Mouse (Mus musculus) cortical plate, adult 2 months (tissue): ENCODE data around the gene Fam83c. TPM values are rescaled to one million over a fixed set of nuclear protein-coding genes. Genes with fewer than 3 reads are reported as not detected.

ENCODE experiments used
- H3K27ac ChIP-seq: fragments of 200-500 bp; 2 replicates; pipeline ENCODE4 v1.5.1; 2012; ENCODE audit warnings: low read length, control low read depth, inconsistent platforms; ENCODE audit not compliant: insufficient read depth
- H3K4me1 ChIP-seq: fragments of 200-500 bp; 2 replicates; pipeline ENCODE4 v1.6.1; 2011; ENCODE audit warnings: low read length; ENCODE audit not compliant: control insufficient read depth, insufficient read depth
- H3K4me3 ChIP-seq: fragments of 200-500 bp; 2 replicates; pipeline ENCODE4 v1.5.1; 2011; ENCODE audit warnings: mild to moderate bottlenecking, low read length, control low read depth; ENCODE audit not compliant: insufficient read depth
- CTCF ChIP-seq: fragments of 200-500 bp; IDR thresholded peaks from 2 replicates; pipeline ENCODE4 v1.5.1; 2011; ENCODE audit warnings: mild to moderate bottlenecking, control low read depth, low read length; ENCODE audit not compliant: insufficient read depth; ENCODE audit errors: extremely low read depth
- POLR2A ChIP-seq: fragments of 200-500 bp; IDR thresholded peaks from 2 replicates; pipeline ENCODE4 v1.6.1; 2011; ENCODE audit warnings: mild to moderate bottlenecking, low read length, control low read depth; ENCODE audit not compliant: insufficient read depth; ENCODE audit errors: extremely low read depth
- polyA plus RNA-seq: library from polyadenylated mRNA; depleted of rRNA; stranded (reverse); fragments of >200 nt; gene quantifications from 2 replicates; pipeline ENCODE4 v1.2.3, GENCODE M21; 2012; rRNA removed

Fam83c gene
- not detected in 2 replicates for polyA plus RNA-seq

- H3K27ac ChIP-seq, result no peak within 1 kb of the TSS
- no peak for TF ChIP-seq CTCF
- TF ChIP-seq POLR2A, result no peak
- H3K4me3 ChIP-seq, result no peak within 1 kb of the TSS
These were observed at the start of gene Fam83c for GRCm38 (mm10) chr2:155834732-155835131. Fam83c (minus strand) TSS chr2:155834854.

GRCm38 (mm10) chr2:155882087-155882486 is 47.4 kb upstream of the Fam83c start:
- Histone ChIP-seq H3K27ac (no peak overlapping the region), H3K4me1 (no peaks in the 10 kb centered on the region), H3K4me3 (no peak overlapping the region)
- TF ChIP-seq POLR2A (no peak), CTCF (no peak)

More at GRCm38 (mm10) chr2:155834732-155835131, at the start of gene Fam83c:
- H3K4me1 ChIP-seq, result no peaks in the 10 kb centered on the region

- no peaks in the 10 kb centered on the region for H3K4me1 ChIP-seq
- no peak overlapping the region for H3K4me3 ChIP-seq
- H3K27ac ChIP-seq, result no peak overlapping the region
- no peak for TF ChIP-seq POLR2A
- no peak for TF ChIP-seq CTCF
These were observed 44.6 kb upstream of the Fam83c start for GRCm38 (mm10) chr2:155878964-155879876.

GRCm38 (mm10) chr2:155873636-155874035 is 39.0 kb upstream of the Fam83c start:
- no peak overlapping the region for H3K4me3 ChIP-seq
- peaks cover 4% of the 10 kb centered on the region; the same call in 1 of the 2 replicates for H3K4me1 ChIP-seq
- no peak overlapping the region for H3K27ac ChIP-seq
- TF ChIP-seq CTCF (no peak), POLR2A (no peak)

- Histone ChIP-seq H3K27ac (no peak overlapping the region), H3K4me3 (no peak overlapping the region), H3K4me1 (peaks cover 4% of the 10 kb centered on the region; the same call in 1 of the 2 replicates)
- no peak for TF ChIP-seq POLR2A
- no peak for TF ChIP-seq CTCF
These were observed 38.4 kb upstream of the Fam83c start for GRCm38 (mm10) chr2:155872930-155873507.

GRCm38 (mm10) chr2:155872486-155872885 is 37.8 kb upstream of the Fam83c start:
- Histone ChIP-seq H3K4me1 (peaks cover 4% of the 10 kb centered on the region; the same call in 1 of the 2 replicates), H3K4me3 (no peak overlapping the region), H3K27ac (no peak overlapping the region)
- TF ChIP-seq POLR2A (no peak), CTCF (no peak)

GRCm38 (mm10) chr2:155869772-155870171 is 35.1 kb upstream of the Fam83c start:
- H3K27ac ChIP-seq, result no peak overlapping the region
- H3K4me3 ChIP-seq, result no peak overlapping the region
- H3K4me1 ChIP-seq, result peaks cover 4% of the 10 kb centered on the region; the same call in 1 of the 2 replicates
- TF ChIP-seq CTCF (no peak), POLR2A (no peak)

- Histone ChIP-seq H3K27ac (no peak overlapping the region), H3K4me1 (peaks cover 3% of the 10 kb centered on the region; the same call in 1 of the 2 replicates), H3K4me3 (no peak overlapping the region)
- no peak for TF ChIP-seq POLR2A
- TF ChIP-seq CTCF, result no peak
These were observed 33.7 kb upstream of the Fam83c start for GRCm38 (mm10) chr2:155868320-155868719.

GRCm38 (mm10) chr2:155863301-155863867 is 28.7 kb upstream of the Fam83c start:
- Histone ChIP-seq H3K4me1 (no peaks in the 10 kb centered on the region; the same call in 1 of the 2 replicates), H3K27ac (no peak overlapping the region), H3K4me3 (no peak overlapping the region)
- TF ChIP-seq CTCF, result no peak
